Mouse (Mus musculus): ENCODE measurements at regions not wholly inside any gene's neighbourhood (a gene's known extent, or its start where the extent isn't known, plus 50 kb on each side); places are given as distances from the start of the nearest gene placed in this dataset.

- TF ChIP-seq POLR2A (IDR thresholded peaks at IDR 0.05; ENCODE audit: low read depth, low read length) (no peak), CTCF (IDR thresholded peaks at IDR 0.05; ENCODE audit: extremely low read depth, insufficient read length, insufficient replicate concordance, low read depth, low read length) (no peak)
Observed at GRCm38 (mm10) chr1:183947066-183947465, 66.0 kb upstream of the Dusp10 start.
